Mouse (Mus musculus): ENCODE measurements around the gene Speer1.
"Not testable (repeated sequence)": the region's sequence is repeated elsewhere in the genome, so short reads cannot be mapped to it uniquely, and the experiment has no call there.

Speer1 gene

DNA sequence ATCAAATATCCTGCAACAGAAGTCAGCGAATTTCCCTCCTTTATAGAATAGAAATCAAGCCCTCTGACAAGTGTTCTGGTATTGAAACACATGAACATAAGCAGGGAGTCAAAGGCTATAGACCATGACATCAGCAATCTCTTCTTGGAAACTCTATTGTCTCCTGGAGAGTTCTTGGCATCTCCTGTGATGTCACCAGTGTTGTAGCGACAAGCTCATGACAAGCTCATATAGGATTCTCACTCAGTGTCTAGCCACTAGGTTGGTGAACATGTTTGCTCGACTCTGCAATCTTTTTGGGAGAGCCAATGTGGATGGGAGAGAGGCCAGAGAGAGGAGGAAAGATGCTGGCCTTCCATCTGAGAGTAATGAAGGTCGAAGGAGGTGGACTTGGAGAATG, at the start of gene Speer1:
Gene Speer1 (plus strand): TSS at position 301 of the 400 bp plus-strand sequence.
- DNase-seq = not testable (repeated sequence)
